Mouse (Mus musculus) gastrocnemius, postnatal 14 days (tissue): ENCODE results near the gene Tor1aip1. TPM values are rescaled to one million over a fixed set of nuclear protein-coding genes. Genes with fewer than 3 reads are reported as not detected.

Experiments used
- DNase-seq: peaks from one replicate; pipeline ENCODE4 v3.0.0; 2021; ENCODE audit warnings: mixed read lengths
- intact Hi-C: fragments of 180-260 bp; cut with DNase I; formaldehyde crosslinking; loops from one replicate; pipeline ENCODE4 v1.15.1; 2025; ENCODE audit warnings: low total_unique reads
- total RNA-seq, 2 experiments: library from RNA; stranded (reverse); gene quantifications; 2 replicates each; pipeline ENCODE4 v1.2.3; 2021

Gene Tor1aip1
- total RNA-seq, 2 experiments from 2014 or later = 67.7 to 78.5 TPM

DNA sequence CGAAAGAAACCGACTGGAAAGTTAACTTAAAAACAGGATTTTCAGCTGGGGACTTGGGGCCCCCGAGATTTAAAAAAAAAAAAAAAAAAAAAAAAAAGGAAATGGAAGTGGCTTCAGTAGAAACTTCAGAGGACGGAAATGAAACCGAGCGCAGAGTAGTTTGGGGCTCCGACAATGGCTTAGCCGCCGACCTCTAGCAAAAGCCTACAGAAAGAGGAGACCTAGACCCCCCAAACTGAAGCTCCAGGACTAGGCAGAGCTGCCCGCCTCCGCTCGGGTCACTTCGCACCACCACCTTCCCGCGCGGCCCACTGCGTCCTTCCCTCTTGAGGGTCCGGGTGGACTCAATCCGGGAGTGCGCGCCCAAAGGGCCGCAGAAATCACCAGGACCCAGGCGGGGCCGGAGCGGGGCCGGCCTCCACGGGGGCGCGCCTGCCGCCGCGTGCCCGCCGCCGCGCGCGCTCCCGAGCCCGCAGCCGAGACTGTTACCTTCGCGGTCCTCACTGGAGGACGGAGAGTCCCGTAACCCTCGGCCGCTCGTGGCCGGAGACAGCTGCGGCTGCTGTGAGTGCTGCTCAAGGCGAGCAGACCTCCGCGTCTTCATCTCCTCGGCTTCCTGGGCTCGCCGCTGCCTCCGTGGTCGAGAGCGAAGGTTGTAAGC is 881 bp downstream of the Tor1aip1 start, which contains the start of gene Tor1aip2:
Gene Tor1aip2 (plus strand): TSS at position 135 of the 661 bp plus-strand sequence.
- peak; percentile 75 for DNase-seq
- intact Hi-C loops = no loop called here

DNA sequence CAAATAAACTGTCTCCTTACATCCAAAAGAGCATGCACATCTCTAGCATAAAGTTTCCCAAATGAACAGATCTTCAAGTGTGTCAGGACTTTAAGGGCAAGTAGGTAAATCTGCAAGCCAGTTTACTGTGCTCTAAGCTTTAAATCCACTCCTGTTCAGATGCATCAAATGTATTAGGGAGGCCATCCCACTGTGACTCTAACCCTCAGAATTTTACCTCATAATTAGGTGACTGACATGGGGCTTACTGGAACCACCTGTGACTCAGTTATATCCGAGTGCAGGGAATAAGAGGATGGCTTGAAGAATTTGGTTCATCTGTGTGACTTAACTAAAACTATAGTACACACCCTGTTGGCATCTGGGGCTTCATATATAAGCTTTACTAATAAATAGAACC is 1.6 kb downstream of the Tor1aip1 start:
- intact Hi-C loops = no loop called here

DNA sequence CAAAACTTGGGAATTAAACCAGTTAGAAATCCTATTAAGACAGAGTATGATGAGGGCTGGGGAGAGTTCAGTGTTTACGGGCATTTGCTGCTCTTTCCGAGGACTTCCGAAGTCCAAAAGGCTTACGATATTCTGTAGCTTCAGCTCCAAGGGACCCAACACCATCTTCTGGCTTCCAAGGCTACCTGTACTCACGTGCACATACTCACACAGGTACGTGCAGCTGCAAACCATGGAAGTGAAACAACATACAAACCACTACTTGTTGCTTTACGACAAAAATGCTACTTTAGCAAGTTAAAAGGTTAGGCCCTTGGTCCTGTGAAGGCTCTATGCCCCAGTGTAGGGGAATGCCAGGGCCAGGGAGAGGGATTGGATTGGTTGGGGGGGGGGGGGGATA is 2.4 kb downstream of the Tor1aip1 start:
- intact Hi-C loops = no loop called here

More for the DNA sequence above, 1.6 kb downstream of the Tor1aip1 start:
- DNase-seq = no peak

DNA sequence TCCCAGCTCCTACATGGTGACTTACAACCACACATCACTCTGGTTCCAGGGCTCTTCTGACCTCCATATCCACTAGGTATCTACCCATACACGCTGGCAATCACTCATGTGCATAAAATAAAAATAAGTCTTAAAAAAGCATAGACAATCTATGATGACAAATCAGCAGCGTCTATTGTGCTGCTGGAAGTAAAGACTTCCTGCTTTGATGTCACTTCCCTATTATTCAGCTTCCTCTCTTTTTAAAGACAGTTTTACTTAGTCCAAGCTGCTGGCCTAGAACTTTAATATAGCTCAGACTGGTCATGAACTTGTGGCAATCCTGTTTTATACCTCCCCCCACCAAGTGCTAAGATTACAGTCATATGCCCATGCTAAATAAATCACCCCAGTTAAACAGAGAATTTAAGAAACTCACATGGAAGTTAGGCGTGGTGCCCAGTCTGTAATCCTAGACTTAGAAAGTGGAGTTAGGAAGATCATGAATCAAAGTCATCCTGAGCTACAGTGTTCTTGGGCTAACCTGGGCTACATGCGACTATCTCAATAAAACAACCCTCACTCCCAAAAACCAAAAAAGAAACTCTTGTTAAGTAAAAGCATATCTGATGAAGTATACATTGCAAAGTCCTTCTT is 7.8 kb downstream of the Tor1aip1 start:
- no peak for DNase-seq
- intact Hi-C loops = no loop called here

More for the DNA sequence above, 2.4 kb downstream of the Tor1aip1 start:
- no peak for DNase-seq

DNA sequence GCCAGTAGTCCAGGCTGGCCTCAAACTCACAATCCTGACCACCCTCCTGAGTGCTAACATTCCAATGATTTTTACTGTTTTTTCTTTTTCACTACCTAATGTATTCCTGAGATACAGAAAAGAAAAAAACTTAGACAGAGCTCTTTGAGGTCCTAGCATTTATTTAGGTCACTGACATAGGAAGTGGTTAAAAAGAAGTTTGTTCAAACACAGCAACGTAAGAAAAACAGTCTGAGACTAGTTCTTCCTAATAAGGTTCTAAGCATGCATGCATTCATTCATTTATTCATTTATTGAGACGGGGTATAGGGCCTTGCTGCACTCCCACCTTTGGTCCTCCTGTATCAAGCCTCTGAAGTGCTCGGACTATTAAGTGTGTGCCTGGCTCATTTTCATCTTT is 8.4 kb downstream of the Tor1aip1 start:
- intact Hi-C loops = no loop called here
- DNase-seq = no peak

DNA sequence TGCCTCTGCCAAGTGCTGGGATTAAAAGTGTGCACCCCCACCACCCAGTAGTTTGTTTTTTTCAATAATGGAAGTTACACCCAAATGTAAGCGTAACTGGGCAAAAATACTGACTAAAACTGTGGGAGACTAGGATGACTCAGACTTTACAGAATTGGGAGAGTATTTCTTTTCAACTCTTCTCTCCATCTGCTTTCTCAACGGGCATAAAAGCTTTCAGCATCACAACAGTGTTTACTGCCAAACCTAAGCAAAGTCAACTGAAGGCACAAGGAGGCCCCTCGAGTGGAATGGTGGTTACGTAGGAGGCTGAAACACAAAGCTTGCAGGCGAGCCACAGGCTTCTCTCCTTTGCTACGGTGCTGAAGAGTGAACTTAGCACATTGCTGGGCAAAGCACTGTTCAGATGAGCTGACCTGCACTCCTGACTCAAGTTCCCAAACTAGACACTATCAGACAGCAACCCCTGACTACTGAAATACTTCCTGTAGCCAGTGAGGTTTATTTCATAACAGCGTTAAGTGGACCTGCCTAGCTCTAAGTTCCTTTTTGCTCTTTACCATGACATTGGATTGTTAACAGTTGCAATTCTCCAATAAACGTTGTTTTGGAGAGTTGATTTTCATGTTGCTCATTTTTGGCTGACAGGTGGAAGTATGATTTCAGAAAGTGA is 11.3 kb downstream of the Tor1aip1 start:
- intact Hi-C loops = no loop called here
- no peak for DNase-seq

DNA sequence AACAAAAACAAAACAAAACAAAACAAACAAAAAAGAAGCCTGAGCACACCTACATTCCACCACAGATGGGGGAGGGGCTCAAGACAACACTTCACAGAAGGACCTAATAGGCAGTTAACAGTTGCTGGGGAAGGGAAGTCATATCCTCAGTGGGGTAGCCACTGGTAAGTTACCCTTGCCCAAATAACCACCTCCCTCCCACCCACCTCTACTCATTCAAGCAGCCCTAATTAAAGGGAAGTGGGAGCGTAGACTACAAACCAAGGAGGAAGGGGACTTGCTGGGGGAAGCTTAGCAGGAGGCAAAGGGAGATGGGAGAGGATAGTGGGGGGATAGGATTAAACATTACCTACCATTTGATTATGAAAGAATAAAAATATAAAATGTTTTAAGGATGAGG is 15.9 kb downstream of the Tor1aip1 start:
- no peak for DNase-seq

DNA sequence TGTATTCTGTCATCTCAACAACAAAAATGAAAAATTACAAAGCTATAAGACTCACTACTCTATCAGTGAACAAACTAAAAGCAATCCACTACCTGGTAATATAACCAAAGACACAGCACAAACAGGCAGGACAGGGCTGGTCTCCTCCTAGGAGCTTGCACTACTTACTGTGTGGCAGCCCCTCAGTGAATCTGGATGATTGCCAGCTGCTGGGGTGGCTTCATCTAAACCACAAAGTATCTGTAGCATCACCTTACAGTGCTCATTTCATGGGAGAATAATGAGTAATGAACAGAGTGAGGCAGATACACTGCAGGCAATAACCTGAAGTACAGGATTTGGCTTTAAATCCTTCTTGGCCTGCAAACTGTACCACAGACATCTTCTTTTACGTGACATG is 16.5 kb downstream of the Tor1aip1 start:
- DNase-seq = no peak
- intact Hi-C loops = no loop called here

More for the DNA sequence above, 15.9 kb downstream of the Tor1aip1 start:
- intact Hi-C loops = no loop called here

DNA sequence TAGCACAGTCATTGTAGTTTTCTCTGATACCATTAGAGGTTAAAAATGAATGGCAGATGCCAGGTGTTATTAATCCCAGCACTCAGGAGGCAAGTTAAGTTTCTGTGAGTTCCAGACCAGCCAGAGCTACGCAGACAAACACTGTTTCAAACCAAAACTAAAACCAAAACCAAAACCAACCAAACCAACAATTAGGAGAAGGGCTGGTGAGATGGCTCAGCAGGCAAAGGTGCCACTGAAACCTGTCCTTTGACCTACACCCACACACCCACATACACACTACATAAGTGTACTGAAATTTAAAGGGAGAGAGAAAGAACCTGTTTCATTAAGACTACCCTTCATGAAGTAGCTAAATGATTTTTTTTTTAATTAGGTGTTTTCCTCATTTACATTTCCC is 27.3 kb downstream of the Tor1aip1 start:
- intact Hi-C loops = no loop called here
- no peak for DNase-seq

DNA sequence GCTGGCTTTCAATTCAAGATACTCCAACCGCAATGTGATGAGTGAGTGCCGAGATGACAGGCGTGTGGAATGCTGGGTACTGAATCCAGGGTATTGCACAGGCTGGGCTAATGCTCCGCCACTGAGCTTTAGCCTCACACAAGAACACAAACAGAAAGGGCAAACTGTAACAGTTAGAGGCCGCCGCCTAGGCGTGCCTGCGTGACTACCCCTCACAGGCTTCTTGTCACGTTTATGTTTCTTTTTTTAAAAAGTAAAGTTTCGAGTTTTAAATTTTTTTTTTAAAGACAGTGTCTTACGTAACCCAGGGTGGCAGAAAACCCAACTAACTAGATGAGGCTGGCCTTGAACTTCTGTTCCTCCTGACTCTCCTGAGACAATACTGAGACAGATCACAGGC is 30.4 kb downstream of the Tor1aip1 start:
- intact Hi-C loops = no loop called here
- DNase-seq = no peak

DNA sequence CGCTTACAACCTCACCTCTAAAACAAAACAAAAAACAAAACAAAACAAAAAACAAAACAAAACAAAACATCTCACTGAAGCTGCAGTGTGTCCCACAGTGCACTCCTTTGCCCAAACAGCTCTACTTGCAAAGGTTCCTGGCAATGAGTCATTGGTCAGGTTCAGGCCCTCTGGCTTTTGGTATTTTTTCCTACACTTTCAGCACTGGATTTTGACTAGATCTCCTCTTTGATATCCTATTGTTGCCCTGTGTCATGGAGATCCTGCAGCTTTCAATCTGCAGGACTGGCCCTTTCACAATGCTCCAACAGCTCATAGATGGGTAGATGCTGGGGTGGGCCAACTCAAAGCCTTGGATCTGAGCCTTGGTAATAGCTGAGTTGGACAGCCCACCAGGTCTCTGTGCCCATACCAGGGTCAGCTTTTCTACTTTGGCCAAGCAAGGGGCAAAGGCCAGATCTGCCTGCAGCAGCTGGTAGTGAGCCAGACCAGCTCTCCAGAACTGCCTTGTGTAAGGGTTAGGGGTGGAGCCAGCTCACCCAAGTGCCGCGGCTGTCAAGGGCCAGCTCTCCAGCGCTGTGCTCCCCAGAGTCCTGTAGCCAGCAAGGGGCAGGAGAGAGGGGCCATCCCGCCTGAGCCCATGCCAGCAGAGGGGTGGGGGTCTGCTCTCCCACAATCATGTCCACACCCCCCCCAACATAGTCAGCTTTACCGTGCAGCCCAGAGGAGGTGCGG is 32.9 kb downstream of the Tor1aip1 start:
- intact Hi-C loops = no loop called here
- DNase-seq = peak; percentile 41

DNA sequence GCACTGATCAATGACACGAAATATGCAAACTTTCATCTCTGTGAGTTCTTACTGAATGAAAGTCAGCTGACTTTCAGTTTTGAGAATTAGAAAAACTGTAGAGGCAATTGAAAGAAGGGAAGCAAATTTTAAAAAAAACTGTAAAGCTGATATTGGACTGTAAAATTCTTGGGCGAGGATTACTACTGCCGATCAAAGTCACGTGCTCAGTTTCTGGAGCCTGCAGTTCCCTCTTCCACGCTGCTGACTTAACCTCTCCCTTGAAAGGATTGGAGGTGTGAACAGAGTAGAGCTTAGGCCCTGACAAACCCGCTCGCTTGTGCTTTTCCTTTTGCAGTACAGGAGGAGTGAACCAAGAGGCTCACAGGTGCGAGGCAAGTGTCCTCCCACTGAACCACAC is 33.9 kb downstream of the Tor1aip1 start:
- intact Hi-C loops = no loop called here

DNA sequence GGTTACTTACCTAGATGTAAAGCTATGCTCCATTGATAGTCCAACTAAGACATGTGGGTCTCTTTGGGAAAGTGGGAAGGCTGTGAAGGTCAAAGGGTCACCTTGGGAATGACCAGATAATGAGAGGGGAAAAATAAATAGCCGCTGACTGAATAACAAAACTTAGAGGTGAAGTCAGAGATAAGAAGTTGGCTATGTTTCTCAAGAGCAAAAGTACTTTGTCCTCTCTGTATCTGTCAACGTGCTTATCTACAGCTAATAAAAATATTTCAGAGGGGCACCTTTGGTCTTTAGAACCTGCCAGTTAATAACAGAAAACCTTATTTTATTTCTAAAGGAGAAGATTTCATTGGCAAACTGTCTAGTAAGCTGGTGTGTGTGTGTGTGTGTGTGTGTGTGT is 40.7 kb downstream of the Tor1aip1 start:
- intact Hi-C loops = no loop called here
- DNase-seq = no peak

More for the DNA sequence above, 33.9 kb downstream of the Tor1aip1 start:
- no peak for DNase-seq

DNA sequence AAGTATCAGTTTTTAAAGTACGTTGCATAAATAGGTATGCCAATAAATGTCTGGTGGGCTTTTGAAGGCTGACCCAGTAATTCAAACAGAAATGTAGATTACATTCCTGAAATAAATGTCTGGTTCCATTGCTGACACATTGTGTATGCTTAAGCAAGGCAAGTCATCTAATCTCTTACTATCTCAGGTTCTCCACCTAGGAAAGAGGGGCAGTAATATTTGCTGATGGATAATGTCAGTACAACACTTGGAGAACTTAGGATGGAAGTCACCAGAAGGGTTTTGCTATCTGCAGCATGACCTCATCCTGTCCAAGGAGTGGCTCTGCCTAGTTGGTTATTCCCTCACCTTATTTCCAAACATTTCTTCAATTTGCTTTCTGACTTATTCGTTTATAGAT is 41.8 kb downstream of the Tor1aip1 start:
- intact Hi-C loops = no loop called here

DNA sequence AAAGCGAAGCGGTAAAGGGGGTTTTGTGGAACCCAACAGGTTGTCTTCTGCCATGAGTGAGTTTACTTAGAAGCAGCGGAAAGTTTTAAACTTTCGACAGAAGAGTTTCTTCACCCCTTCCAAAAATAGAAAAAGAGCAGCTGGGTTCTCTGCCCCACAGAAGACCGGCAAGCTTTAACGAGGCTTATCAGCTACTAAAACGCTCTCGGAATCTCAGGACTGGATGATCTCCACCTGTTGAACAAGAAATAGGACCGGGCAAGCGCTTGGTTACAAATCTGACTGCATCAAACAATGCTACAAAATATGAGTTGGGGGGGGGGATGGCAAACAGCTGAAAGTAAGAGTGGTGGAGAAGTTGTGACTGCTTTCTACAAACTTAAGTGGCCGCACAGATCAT is 45.9 kb downstream of the Tor1aip1 start:
- no peak for DNase-seq
- intact Hi-C loops = no loop called here

More for the DNA sequence above, 41.8 kb downstream of the Tor1aip1 start:
- no peak for DNase-seq

DNA sequence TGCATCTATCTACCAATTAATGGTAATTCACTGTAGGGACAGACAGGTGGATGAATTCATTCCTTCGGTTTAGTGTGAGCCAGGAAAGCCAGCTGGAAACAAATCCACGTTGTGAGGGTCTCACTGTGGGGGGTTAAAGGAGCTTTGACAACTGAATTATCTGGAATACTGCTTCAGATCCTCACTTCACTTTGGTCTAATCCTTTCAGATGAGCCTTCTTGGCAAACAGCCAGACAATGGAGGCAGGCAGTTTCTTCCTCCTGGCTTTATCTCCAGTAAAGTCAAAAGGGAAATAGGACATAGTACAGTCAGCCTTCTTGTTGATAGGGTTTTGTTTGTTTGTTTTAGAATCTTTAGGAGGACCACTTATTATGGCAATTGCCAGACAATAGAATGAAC is 46.9 kb downstream of the Tor1aip1 start:
- DNase-seq = no peak
- intact Hi-C loops = no loop called here

DNA sequence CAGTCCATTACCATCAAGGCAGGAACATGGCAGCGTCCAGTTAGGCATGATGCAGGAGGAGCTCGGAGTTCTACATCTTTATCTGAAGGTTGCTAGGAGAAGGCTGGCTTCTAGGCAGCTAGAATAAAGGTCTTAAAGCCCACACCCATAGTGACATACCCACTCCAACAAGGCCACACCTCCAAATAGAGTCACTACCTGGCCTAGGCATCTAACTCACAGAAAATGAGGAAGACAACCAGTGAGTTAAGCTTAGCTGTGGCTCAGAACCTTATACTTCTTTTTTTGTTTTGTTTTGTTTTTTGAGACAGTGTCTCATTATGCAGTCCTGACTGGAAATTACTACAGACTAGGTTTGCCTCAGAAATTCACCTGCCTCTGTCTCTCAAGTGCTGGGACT is 48.7 kb downstream of the Tor1aip1 start:
- DNase-seq = no peak
- intact Hi-C loops = no loop called here

DNA sequence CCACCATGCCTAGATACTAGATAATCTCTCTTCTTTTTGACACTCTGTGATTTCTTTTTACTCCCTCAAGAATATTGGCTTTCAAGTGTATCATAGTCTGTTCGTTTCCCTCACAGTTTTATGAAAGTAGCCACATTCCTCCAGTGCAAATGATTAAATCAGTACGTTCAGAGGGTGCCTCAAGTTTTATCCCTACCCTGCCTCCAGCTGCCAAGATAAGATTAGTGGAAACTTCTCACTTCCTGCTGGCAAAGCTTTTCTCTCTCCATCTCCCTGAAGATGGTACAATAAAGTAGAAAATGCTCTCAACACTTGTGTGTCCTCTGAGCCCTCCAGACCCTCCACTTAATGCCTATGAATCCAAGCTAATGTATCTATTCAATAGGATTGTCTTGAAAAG is 61.3 kb downstream of the Tor1aip1 start:
- intact Hi-C loops = no loop called here
- no peak for DNase-seq

DNA sequence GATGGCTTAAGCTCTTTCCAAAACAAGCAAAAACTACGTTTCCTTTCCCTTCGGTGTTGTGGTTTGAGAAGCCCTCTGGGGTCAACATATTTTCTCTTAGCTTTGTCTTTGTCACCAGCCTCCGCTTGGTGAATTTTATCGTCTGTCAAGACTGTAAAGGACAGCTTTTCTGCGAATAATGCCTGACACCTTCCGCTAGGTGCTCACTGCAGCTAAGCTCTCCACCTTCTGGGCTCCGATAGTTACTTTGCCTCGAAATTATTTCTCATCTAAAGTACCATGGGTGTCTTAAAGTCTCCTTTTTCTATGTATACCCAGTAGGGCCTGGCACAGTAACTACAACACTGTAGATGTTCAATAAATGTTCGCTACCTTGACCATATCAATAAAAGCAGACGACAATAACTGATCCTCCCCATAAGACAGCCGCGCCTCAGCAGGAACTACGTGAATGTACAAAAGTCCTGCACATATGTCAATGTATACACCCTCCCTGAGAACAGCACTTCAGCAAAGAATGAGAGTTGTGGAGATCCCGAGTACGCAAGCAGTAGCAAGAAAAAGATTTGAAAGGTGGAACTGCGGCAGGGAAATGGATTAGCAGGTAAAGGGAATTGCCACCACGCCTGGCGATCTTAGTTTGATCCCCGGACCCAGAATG is 62.4 kb downstream of the Tor1aip1 start:
- no peak for DNase-seq
- intact Hi-C loops = no loop called here
